Mouse (Mus musculus): ENCODE results near the gene Ptprk.

Gene Ptprk

DNA sequence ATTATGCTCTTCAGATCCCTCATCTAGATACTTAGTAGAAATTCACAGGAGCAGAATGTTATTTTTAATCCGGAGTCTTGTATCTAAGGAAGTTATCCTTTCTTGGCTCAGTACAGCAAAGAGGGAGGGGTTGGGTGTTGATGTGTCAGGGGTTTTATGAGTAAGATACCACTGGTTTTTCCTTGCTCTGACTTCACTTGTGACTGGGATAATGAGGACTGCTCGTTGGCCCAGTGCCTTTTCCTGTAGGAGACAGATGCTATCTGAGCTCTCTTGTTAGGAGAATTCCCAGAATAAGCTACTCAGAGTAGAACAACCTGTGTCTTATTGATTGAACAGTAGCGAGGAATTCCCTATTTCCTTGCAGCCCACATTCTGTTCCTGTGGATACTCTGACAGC lies 39.3 kb downstream of the Ptprk start:
- no peak for DNase-seq (ENCODE audit: low spot score)

DNA sequence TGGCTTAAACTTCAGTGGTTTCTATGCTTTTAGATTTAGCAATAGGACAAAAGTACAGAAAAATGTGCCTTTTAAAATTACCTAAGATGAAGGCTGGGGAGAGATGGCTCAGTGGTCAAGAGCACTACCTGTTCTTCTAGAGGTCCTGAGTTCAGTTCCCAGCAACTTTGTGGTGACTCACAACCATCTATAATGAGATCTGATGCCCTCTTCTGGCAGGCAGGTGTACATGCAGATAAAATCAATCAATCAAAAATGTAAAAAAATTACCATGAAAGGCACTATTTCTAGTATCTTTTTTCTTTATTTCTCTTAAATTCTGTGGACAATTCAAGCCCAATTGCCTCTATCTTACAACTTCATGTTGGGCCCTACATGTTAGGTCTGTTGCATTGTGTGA lies 42.4 kb downstream of the Ptprk start:
- DNase-seq (ENCODE audit: low spot score): no peak

DNA sequence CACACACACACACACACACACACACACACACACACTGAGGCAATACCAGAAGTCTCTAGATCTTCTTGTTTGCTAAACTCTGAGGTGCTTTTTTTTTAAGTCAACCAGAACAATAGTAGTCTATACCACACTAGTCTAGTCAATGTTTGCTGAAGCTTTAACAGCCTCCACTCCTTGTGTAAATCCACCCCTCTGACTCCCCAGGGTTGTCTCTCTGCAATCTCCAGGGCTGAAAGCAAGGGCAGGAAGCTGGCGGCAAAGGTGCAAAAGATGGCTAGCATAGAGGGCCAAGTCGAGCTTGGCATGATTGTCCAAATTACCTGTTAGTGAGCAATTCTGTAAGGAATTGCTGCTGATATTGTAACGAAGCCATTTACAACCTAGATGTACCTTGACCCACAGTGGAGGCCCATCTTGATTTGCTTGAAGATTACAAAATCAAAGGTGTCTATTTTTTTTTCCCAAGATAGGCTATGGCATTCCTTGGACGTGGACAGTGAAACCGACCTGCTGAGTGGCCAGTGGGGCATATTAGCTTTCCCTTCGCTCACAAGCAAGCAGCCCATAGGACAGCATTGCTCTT lies 44.3 kb downstream of the Ptprk start:
- DNase-seq (ENCODE audit: low spot score): no peak

DNA sequence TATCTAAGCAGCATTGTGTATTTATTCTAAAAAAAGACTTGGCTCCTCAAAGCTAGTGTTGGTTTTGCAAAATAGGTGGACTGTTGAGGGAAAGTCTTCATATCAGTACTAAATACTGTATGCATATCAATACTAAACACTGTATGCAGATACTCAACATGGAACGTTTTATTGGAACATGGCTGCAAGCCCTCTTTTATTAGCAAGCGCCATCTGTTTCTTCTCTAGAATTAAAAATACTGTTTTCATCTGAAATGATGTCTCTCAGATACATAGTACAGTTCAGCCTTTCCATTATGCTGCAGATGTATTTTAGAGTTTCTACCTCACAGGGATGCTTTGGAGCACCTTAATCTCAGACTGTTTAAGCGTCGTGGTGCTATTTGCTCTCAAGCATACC lies 49.3 kb downstream of the Ptprk start:
- no peak for DNase-seq (ENCODE audit: low spot score)

DNA sequence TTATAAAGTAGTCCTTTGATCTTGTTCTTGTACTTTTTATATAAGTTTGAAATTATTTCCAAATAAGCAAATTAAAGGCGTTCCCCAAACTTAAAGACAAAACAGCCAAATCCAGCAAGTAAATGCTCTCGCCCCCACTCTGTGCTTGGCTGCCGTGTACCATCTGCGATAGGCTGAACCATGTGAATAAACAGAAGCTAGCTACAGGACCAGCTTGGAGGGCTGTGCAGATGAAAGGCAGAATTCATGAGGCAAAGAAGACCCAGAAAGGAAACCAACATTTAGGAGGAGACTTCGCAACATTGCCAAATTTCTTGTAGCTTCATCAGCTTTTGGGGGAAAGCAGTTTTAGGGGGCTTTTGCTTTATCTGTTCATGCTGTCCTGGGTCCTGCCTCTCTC lies 53.4 kb downstream of the Ptprk start:
- no peak for DNase-seq (ENCODE audit: low spot score)

DNA sequence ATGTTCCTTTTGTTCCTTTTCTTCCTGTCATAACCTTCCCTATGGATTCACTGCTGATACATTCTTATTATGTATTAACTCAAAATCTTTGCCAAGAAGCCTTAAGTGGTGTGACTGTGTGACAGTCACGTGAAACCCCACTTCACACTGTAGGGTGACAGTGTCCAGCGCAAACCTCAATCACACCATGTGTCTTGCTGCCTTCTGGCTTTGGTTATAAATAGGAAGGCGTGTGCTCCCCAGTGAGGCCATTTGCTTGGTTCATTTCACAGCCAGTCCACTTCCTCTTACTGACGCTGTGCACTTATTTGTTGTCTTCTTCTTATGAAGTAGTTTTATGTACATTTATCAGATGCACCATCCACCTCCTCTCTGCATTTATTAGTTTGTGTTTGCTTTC lies 53.8 kb downstream of the Ptprk start:
- no peak for DNase-seq (ENCODE audit: low spot score)

DNA sequence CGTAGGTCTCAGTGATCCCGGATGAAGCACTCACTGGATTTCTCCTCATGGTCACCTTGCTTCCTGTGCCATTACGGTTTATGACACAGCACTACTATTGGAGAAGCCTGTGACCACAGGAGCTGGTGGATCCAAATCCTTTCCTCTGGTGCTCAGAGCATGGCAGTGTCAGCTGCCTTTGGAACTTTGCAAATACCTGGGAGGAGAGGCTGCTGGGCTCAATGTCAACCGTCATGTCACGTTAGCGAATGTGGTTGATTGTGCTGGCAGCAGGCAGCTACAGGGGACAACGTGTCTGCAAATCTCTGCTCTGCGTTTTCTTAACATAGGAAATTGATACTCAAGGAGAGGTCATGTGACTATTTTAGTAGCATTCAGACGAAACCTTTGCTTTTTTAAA lies 55.8 kb downstream of the Ptprk start:
- no peak for DNase-seq (ENCODE audit: low spot score)

DNA sequence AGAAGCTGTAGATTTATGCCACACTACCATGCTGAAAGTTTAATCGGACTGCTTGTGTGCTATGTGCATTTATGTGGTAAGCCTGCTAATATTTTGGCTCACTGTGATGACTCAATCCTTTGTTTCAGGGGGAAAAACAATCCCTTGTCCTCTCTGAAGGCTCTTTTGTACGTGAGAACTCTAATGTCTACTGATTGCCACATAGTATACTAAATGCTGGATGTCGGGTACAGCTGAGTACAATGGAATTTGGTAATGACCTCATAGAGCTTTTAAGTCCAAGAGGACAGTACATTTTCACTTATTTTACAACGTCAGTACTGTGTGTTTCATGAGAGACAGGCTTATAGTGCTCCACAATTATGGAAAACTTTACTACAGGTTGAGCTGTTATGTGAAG lies 59.1 kb downstream of the Ptprk start:
- DNase-seq (ENCODE audit: low spot score): no peak

DNA sequence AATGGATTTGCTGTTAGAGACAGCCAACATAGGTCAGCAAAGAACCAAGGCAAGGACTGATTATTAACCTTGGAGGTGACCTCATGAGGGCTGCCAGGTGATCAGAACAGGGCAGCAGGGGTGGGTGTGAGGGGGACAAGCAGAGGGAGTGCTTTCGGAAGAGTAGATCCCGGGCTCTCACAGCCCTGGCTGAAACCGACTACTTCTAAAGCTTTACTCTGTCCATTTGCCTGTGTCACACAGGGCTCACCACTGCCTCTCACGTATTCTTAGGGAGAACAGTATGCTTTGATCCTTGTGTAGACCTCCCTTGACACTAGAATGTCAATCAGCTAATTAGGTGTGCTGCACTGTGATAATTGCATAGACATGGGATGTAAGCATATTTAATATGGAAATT lies 63.8 kb downstream of the Ptprk start:
- DNase-seq (ENCODE audit: low spot score): no peak

DNA sequence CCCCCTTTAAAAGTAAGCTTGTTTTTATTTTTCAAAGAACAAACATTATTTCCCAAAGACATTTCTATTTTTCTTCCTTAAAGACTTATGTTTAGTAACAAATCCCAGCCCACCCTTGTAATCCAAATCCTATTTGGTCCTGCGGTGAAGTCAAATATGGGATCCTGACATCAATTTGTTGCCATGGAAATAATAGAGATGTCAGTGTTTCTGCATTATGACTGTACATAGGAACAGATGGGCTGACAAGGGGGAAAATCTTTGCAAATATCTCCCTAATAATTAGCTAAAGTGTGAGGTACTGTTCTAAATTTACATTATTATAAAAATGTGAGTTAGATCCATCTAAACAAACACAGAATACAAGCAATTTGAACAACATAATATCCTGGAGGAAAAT lies 69.8 kb downstream of the Ptprk start:
- DNase-seq (ENCODE audit: low spot score): no peak

DNA sequence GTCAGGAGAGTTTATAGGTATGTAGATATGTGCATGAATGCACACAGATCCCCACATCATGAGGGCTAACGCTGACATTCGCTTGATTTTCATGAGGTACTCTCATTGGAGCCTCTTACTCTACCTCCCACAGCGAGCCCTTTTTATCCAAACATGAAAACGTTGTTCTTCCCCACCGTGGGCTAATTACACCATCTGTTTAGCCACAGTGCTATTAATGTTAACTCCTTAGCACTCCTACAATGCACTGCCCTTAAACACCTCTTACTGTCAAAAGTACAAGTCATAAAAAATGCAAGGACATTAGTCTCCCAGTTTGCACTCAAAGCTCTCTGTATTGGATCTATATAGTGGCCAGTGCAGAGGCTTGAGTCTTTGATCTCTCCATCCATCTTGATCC lies 70.7 kb downstream of the Ptprk start:
- no peak for DNase-seq (ENCODE audit: low spot score)

DNA sequence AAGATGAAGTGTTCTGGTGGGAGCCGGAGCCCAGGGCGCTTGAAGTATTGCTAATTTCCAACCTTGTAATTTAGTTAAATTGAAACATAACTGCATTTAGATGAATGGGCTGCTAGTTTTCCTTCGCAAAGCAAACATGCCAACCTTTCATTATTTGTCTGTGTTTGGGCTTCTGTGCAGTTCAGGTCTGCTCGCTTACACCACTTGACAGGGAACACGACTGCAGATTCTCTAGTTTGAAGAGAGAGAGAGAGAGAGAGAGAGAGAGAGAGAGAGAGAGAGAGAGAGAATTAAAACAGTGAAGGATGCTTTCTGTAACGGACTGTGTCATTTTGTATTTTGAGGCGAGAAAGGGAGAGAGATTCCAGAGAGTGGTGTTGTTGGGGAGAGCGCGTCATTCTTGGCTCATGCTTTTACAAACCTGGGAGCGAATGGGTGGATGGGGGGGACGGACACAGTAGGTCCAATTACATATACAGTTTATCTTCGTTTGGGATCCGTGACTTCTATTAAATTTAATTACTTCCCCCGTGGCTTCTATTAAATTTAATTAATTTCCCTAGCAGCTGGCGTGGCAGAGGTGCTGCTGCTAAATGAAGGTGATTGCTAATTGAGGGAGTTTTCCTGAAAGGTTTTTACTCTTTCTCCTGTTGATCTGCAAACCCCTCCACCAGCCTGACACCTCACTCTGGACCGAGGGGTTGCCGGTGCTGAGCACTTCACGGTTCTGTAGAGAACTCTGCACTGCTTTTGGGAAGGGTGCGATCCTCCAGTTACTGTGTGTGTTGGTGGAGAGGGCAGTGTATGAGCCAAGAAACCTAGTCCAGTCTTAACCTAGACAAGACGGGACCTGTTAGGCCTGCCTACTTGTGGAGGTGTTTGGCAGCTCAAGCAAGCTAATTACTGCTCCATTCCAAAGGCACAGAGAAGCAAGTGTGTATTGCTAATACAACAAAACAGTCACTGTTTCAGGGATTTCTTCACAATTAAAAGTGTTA lies 81.4 kb downstream of the Ptprk start:
- no peak for DNase-seq (ENCODE audit: low spot score)

DNA sequence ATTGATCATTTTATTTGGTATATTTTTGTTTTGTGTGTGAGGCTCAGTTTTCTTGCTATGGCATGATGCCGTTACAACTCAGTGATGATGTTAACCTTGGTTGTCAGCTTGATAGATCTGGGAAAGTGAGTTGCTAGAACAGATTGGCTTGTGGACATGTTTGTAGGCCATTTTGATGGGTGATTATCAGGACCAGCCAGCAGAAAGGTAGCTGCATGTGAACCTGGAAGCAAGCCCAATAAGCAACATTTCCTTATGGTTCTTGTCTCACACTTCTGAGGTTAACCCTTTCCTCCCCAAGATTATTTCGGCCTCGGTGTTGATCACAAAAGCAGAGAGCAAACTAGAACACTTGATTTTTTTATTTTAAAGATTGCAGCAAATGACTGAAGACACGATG lies 85.1 kb downstream of the Ptprk start:
- no peak for DNase-seq (ENCODE audit: low spot score)

DNA sequence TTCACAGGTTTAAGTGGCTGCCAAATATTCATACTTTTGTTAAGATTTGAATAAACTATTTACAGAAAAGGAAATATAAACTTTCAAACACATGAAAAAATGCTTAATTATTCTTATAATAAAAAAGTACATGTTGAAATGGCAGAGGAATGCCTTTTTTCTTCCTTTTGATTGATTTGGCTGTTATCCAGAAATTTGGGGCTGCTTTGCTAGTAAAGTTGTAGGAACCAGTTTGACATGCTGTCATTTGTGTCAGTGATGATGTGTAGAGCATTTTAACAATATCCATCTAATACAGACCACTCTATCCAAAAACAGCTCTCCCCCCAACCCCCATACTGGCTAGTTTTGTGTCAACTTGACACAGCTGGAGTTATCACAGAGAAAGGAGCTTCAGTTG lies 86.7 kb downstream of the Ptprk start:
- no peak for DNase-seq (ENCODE audit: low spot score)

DNA sequence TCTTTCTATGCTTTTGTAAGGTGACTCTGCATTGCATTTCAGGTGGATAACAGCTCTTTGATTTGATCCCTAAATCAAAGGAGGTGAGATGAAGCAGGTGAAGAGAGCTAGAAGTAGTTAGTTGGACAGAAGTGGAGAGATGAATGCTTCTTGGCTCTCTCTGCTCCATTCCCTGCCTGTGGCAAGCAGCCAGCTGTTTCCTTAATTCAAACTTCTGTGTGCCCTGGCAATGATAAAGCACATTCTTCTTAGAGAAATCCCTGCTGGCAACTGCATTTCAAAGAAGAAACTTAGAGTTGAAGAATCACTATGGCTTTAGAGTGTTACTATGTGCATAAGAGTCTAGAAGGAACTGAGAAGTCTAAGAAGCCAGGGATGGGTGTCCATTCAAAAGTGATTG lies 89.6 kb downstream of the Ptprk start:
- DNase-seq (ENCODE audit: low spot score): no peak

DNA sequence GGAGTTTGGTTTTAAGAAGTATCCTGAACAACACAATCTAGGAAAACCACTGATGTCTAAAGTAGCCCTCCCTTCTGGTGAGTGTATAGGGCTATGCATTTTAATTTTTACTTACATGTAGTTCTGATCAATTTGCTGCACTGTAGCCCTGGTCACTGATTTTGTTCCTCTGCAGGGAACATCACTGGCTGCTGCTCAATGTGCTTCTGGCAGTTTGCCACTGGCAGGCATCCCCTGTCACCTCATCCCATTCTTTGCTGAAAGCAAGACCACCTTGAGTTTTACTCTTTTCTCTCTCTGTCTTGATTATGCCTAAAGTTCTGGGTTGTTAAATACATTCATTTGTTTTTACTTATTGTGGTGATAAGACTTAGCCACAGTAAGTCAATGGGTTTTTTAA lies 90.1 kb downstream of the Ptprk start:
- DNase-seq (ENCODE audit: low spot score): no peak

DNA sequence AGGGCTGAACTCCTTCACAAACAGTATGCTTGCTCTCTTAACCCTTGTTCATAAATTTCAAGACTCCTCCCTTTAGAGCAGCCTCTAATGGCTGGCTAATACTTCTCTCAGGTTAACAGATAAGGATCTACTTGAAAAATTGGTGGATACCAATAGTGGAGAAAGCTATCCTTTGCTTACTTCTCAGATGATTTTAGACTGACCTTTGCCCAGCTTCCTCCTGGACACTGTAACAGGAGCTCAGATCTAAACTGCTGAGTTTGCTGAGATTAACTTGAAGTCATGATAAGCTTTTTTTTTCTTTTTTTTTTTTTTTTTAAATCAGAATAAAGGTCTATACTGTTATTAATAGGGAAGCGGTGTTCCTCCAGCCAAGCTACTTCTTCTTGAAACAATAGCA lies 92.0 kb downstream of the Ptprk start:
- no peak for DNase-seq (ENCODE audit: low spot score)

DNA sequence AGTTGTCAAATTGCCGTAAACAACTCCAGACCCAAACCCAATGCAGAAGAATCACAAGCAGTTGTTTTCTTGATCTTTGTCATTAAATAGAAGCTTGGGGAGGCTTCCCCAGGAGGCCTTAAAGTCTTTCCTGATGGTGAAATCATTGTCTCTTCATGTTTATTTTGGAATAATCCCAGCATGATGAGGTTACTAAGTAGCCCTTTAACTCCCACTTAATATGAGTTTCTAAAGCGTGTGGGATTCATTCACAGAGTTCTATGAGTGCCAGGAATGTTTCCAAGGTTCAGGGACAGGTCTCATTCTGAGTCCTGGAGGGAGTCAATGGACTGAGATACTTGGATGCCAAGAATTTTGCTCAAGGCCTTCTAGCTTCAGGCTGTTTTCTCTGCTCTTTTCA lies 92.5 kb downstream of the Ptprk start:
- peak; percentile 31 for DNase-seq (ENCODE audit: low spot score)

DNA sequence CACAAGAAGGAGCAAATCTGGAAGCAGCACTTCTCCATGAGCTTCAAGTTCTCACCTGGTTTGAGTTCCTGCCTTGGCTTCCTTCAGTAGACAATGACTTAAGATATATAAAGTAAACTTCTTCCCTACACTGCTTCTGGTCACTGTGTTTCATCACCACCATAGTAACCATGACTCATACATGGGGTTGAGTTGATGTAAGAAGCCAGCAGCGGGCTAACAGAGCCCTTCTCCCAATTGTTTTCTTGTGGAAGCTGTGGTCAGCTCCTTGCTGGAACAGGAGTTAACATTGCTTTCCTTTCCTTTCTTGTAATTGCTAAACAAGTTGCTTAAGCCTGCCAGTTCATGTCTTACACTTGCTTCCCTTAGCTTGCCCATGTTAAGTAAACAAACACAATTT lies 96.6 kb downstream of the Ptprk start:
- no peak for DNase-seq (ENCODE audit: low spot score)

DNA sequence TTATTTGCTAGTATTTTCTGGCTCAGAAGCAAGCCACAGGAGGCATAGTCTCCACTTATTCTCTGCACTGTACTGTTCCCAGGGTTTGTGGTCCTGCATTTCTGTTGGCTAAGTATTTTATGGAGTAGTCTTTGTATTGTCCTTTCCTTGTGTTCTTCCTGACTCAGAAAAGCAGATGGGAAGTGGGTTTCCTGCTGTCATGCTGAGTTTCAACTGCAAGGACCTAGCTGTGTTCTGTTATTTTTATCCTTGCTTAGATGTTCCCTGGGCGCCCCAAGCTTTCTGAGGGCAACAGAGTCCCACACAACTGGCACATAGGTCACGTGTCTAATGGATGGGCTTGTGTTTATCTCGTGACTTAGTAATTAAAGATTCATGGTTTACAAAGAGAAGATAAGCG lies 104.3 kb downstream of the Ptprk start:
- DNase-seq (ENCODE audit: low spot score): no peak

DNA sequence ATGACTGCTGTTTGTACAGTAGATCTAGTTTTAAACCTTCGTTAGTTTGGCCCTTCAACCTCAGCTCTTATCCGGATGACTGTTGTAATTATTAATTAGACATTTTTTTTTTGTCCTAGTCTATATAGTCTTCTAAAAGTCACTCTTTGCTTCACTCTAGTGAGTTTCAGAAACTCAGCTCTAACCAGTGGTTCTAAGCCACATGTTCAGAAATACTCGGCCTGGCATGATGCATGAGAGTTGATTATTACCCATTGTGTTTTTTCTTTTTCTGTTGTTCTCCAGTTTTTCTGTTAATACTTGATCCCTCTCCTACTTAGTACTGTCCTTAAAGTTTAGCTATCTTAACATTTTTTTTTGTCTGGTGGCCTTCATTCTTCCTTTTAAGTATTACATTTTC lies 107.5 kb downstream of the Ptprk start:
- no peak for DNase-seq (ENCODE audit: low spot score)

DNA sequence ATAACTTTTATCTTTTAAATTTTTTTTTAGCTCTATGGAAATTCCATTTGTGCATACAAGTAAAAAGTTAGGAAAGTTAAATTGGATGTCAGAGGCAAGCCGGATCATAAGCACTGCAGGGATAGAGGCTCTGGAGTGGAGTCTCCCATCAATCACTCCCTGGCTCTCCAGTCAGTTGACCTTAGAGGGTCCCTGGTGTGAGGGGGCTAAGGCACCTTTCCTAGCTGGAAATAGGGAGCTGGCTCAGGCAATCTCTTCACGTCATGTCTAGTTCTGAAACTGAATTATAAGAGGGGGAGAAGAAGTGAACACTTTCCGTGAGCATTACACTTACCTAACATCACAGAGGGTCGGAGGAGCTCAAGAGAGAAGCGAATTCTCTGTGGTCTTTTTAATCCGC lies 110.1 kb downstream of the Ptprk start:
- DNase-seq (ENCODE audit: low spot score): no peak

DNA sequence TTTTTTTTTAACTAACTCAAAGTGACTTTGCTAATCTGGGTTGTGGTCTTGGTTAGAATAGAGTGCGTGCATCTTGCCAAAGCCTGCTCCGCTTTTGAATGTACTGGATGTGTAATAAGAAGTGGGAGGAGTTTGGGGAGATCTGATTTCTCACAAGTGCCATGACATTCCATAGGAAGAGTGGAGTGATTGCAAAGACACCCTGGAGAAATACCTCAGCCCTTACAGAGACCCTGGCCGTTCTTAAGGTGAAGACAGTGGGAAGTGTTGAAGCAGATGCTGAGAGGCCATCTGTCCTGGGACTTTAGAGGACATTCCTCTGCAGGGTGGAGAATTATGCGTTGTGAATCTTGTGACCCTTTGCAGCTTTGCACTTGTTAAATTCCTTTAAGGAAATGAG lies 110.7 kb downstream of the Ptprk start:
- DNase-seq (ENCODE audit: low spot score): no peak
